Mouse (Mus musculus) layer of hippocampus, adult 8-10 months (tissue): ENCODE results near the gene Cerk. TPM values are rescaled to one million over a fixed set of nuclear protein-coding genes. Genes with fewer than 3 reads are reported as not detected.
"Not testable (repeated sequence)": the region's sequence is repeated elsewhere in the genome, so short reads cannot be mapped to it uniquely, and the experiment has no call there.

Source experiments
- DNase-seq, 2 experiments: peaks; one replicate each; pipeline ENCODE4 v3.0.0; 2022; ENCODE audit warnings: low spot score in 2 of 2
- total RNA-seq, 4 experiments: library from RNA; stranded (reverse); gene quantifications; 2 replicates each; pipeline ENCODE4 v1.2.4; 2022

Cerk gene
- total RNA-seq, 4 experiments from 2014 or later: 51.0 to 55.5 (median 52.0) TPM

DNA sequence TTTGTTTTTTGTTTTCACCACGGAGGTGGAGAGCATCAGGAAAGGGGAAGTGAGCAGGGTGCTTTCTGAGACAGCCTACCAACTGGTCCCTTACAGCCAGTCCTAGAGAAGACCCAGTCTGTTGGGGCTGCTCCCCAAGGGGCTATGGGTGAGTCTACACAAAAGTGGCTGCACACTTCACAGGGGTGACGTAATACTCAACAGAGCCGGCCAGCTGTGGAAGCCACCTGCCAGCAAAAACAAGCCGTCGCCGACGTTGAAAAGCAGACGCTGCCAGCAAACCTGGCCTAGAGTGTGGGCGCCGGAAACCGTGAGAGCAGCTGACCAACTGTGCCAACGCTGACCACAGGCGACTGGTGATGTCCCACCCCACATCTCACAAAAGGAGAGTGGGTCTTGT, 3.3 kb downstream of the Cerk start:
- DNase-seq: no peak

DNA sequence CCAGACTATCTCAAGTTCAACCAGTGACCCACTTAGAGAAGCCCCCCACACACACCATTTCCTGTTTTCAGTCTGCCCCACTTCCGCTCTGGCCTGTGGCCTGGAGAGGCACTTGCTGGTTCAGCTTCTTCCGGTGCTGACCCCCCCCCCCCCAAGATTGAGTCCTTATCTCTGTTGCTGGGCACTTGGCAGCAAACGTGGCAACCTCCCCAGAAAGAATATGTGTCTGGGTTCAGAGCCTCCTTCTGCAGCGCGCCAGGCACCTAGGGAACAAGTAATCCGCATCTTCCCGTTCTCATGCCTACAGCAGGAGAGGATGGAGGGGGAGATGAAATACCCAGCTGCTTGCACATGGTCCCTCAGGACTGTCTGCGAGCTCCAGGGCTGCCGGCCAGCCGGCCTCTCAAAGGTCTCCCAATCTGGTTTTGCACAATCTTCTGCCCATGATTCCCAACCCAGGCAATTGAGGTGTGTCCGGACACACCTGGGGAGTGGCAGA, 4.0 kb downstream of the Cerk start:
- DNase-seq: no peak

GRCm38 (mm10) chr15:86181321-86181720, 4.6 kb downstream of the Cerk start:
- DNase-seq: not testable (repeated sequence)

DNA sequence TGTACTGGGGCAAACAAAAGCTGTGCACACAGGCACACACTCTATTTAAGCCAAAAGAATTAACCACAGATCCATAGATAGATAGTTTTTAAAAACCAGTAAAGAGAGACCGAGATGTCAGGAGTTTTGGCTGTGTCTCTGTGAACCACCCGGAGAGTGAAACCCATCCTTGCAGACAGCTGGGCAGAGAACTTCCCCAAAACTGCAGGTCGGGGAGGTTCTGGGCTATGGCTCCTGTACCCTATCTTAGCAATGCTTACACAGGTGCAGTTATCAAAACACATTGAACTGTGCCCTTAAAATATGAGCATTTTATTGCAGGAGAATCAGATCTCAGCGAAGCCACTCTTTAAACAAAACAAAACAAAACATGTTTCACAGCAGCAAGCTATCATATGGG, 5.5 kb downstream of the Cerk start:
- DNase-seq: no peak

GRCm38 (mm10) chr15:86178594-86178993, 7.3 kb downstream of the Cerk start:
- no peak for DNase-seq

DNA sequence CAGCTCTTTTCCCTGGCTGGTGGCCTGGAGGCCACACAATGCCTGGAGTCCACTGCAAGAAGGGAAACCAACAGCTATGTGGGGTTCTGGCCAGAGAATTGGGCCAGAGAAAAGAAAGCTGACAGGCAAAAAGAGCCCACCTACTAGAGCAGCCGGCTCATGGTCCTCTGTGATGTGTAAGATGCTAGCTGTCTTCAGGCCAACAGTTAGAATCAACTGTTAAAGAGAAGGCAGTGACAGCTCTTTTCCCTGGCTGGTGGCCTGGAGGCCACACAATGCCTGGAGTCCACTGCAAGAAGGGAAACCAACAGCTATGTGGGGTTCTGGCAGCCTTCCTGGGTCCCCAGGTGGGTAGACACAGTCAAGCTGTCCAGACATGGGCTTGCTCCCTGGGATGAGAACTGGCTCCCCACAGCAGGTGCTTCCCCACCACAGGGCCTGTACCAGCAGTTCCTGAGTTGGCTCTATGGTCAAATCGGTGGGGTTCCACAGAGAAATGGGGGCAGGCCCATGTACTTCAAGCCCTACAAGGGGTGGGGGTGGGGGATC, 8.2 kb downstream of the Cerk start:
- DNase-seq: not testable (repeated sequence)

GRCm38 (mm10) chr15:86176771-86177702, 8.9 kb downstream of the Cerk start:
- no peak for DNase-seq

- no peak for DNase-seq
These were observed 9.8 kb downstream of the Cerk start for GRCm38 (mm10) chr15:86176166-86176565.

GRCm38 (mm10) chr15:86175253-86176050, 10.5 kb downstream of the Cerk start:
- no peak for DNase-seq

- DNase-seq: no peak
These were observed 12.6 kb downstream of the Cerk start for GRCm38 (mm10) chr15:86173136-86173985.

GRCm38 (mm10) chr15:86172526-86172925, 13.4 kb downstream of the Cerk start:
- DNase-seq: no peak

GRCm38 (mm10) chr15:86172124-86172523, 13.8 kb downstream of the Cerk start:
- DNase-seq: no peak

DNA sequence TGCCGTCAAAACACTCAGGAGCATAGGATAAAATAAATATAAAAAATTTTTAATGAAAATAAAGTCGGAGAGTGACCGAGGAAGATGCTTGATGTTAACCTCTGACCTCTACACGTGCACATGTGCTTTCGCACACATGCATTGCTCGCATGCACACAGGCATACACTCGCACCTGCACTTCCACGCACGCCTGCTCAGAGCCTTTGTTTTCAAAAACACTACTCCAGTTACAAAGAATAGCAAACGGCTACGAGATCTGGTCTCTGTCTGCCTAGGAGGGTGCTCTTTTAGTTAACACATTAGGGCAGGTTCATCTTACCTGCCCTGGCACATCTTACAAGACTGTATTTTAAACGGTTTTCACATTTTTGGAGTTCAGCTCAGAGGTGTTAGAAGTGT, 14.6 kb downstream of the Cerk start:
- no peak for DNase-seq

- no peak for DNase-seq
These were observed 16.2 kb downstream of the Cerk start for GRCm38 (mm10) chr15:86169817-86170110.

- no peak for DNase-seq
These were observed 16.8 kb downstream of the Cerk start for GRCm38 (mm10) chr15:86168941-86169816.

DNA sequence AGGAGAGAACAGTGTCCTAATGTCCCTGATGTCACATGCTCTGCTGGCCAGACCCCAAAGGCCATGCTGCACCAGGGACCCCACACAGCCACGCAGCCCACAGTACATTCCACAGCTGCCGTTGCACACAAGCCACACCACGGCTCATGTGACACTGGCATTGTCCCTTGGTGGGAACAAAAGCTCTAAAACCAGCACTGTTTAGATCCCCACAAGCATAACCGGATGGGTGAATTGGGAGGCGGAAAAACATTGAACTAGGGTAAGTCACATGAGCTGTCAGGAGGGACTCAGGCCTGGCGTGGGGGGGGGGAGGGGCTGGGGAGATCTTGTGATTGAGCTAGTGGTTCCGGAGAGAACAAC, 17.5 kb downstream of the Cerk start:
- DNase-seq: peak; percentile 65 to 80

- DNase-seq: no peak
These were observed 18.0 kb downstream of the Cerk start for GRCm38 (mm10) chr15:86167787-86168504.

DNA sequence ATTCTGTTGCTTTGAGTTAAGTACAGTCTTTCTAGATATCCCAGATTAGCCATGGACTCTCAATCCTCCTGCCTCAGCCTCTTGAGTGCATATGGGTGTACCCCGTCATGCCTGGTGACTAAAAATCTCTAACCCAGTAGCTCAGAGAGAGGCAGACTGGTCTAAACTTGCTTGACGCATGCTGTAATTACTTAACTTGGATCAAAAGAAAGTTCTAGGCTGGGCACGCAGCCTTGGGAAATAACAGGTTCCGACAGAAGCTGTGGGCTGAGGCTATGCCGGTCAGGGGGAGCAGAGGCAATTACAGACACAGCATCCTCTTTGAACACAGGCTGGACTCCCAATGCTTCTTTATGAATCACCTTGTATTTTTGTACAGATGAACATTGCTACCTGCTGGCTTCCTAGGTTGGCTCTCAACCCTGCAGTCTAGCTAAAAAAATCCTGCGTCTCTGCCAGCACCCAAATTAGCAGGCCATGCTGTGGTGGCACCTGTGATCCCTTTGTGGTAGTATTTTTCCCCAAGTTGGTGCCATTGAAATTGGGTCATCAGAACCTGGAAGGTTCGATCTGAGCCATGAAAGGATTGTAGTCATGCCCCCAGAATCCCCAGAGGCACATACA, 18.8 kb downstream of the Cerk start:
- DNase-seq: no peak
